Mouse (Mus musculus) MEL (cell line): ENCODE results near the gene Hck. TPM values are rescaled to one million over a fixed set of nuclear protein-coding genes. Genes with fewer than 3 reads are reported as not detected.

ENCODE experiments used
- DNase-seq: peaks from one replicate; pipeline ENCODE4 v3.0.0; 2011; ENCODE audit warnings: low read depth, low spot score
- H3K27ac ChIP-seq: 2 replicates; pipeline ENCODE4 v1.5.1; 2012; ENCODE audit warnings: low read depth, mild to moderate bottlenecking, control low read depth, low read length, moderate library complexity; ENCODE audit not compliant: control insufficient read depth
- H3K27me3 ChIP-seq, 2 experiments: fragments of 150-350 bp in 1 of 2; sonication (generic) in 1 of 2; 2 replicates each; pipeline ENCODE4 v1.6.1; 2012; ENCODE audit warnings: low read length in 2 of 2, mild to moderate bottlenecking in 2 of 2, improper control_type of control experiment in 1 of 2, moderate library complexity in 1 of 2; ENCODE audit not compliant: insufficient read depth in 2 of 2, control insufficient read depth in 1 of 2
- H3K36me3 ChIP-seq, 2 experiments: 2 replicates each; pipeline ENCODE4 v1.6.1; 2012 to 2014; ENCODE audit warnings: low read length in 2 of 2, improper control_type of control experiment in 1 of 2, inconsistent platforms in 1 of 2, mild to moderate bottlenecking in 1 of 2; ENCODE audit not compliant: insufficient read depth in 2 of 2, control insufficient read depth in 1 of 2
- H3K4me1 ChIP-seq, 2 experiments: fragments of 150-350 bp in 1 of 2; sonication (generic) in 1 of 2; 2 replicates each; pipeline ENCODE4 v1.6.1; 2012; ENCODE audit warnings: low read length in 2 of 2, improper control_type of control experiment in 1 of 2, mild to moderate bottlenecking in 1 of 2; ENCODE audit not compliant: insufficient read depth in 2 of 2, control insufficient read depth in 1 of 2
- H3K4me3 ChIP-seq, 2 experiments: fragments of 150-350 bp in 1 of 2; sonication (generic) in 1 of 2; 2 replicates each; pipeline ENCODE4 v1.5.1; 2012; ENCODE audit warnings: low read depth in 2 of 2, low read length in 2 of 2, mild to moderate bottlenecking in 2 of 2, moderate library complexity in 2 of 2, control low read depth in 1 of 2, improper control_type of control experiment in 1 of 2; ENCODE audit not compliant: control insufficient read depth in 1 of 2, insufficient read depth in 1 of 2
- H3K79me2 ChIP-seq: 2 replicates; pipeline ENCODE4 v1.6.1; 2012; ENCODE audit warnings: mild to moderate bottlenecking, low read length, moderate library complexity; ENCODE audit not compliant: control insufficient read depth, poor library complexity, insufficient read depth
- H3K9ac ChIP-seq: 2 replicates; pipeline ENCODE4 v1.6.1; 2012; ENCODE audit warnings: low read depth, mild to moderate bottlenecking, control low read depth, low read length, moderate library complexity; ENCODE audit not compliant: control insufficient read depth, poor library complexity, severe bottlenecking
- H3K9me3 ChIP-seq: fragments of 150-350 bp; sonication (generic); replicated peaks from 2 replicates; pipeline ENCODE4 v1.6.1; 2012; ENCODE audit warnings: mild to moderate bottlenecking, low read length, improper control_type of control experiment, moderate library complexity; ENCODE audit not compliant: insufficient read depth
- CHD2 ChIP-seq: IDR thresholded peaks from 2 replicates; pipeline ENCODE4 v1.6.1; 2011; ENCODE audit warnings: low read length, improper control_type of control experiment
- EP300 ChIP-seq, 2 experiments: IDR thresholded peaks; 2 replicates each; pipeline ENCODE4 v1.6.1; 2011; ENCODE audit warnings: improper control_type of control experiment in 2 of 2, low read length in 2 of 2, low read depth in 1 of 2, mild to moderate bottlenecking in 1 of 2
- JUND ChIP-seq: IDR thresholded peaks from 2 replicates; pipeline ENCODE4 v1.6.1; 2011; ENCODE audit warnings: low read depth, mild to moderate bottlenecking, improper control_type of control experiment, low read length
- MAFK ChIP-seq: IDR thresholded peaks from 2 replicates; pipeline ENCODE4 v1.6.1; 2011; ENCODE audit warnings: low read depth, mild to moderate bottlenecking, low read length, improper control_type of control experiment, borderline replicate concordance
- MEF2A ChIP-seq: IDR thresholded peaks from 2 replicates; pipeline ENCODE4 v1.6.1; 2014; ENCODE audit warnings: low read depth, mild to moderate bottlenecking, inconsistent platforms, low read length, improper control_type of control experiment; ENCODE audit not compliant: poor library complexity, insufficient replicate concordance, severe bottlenecking; ENCODE audit errors: extremely low read depth
- NELFE ChIP-seq: IDR thresholded peaks from 2 replicates; pipeline ENCODE4 v1.6.1; 2011; ENCODE audit warnings: low read depth, low read length, improper control_type of control experiment
- POLR2AphosphoS5 ChIP-seq: IDR thresholded peaks from 2 replicates; pipeline ENCODE4 v1.6.1; 2012; ENCODE audit warnings: low read depth, borderline replicate concordance, mild to moderate bottlenecking, inconsistent platforms, low read length, moderate library complexity, mixed read lengths
- TAL1 ChIP-seq: IDR thresholded peaks from 2 replicates; pipeline ENCODE4 v1.6.1; 2012; ENCODE audit warnings: mild to moderate bottlenecking, inconsistent platforms, low read length, moderate library complexity, mixed read lengths
- TBP ChIP-seq: IDR thresholded peaks from 2 replicates; pipeline ENCODE4 v1.8.0; 2011; ENCODE audit warnings: low read depth, low read length, improper control_type of control experiment
- TCF12 ChIP-seq: IDR thresholded peaks from 2 replicates; pipeline ENCODE4 v1.6.1; 2014; ENCODE audit warnings: low read depth, mild to moderate bottlenecking, inconsistent platforms, low read length, improper control_type of control experiment, moderate library complexity
- USF2 ChIP-seq, 2 experiments: IDR thresholded peaks; 2 replicates each; pipeline ENCODE4 v1.6.1; 2011 to 2012; ENCODE audit warnings: improper control_type of control experiment in 2 of 2, low read length in 2 of 2, borderline replicate concordance in 1 of 2, inconsistent platforms in 1 of 2, low read depth in 1 of 2, mild to moderate bottlenecking in 1 of 2; ENCODE audit not compliant: insufficient read depth in 1 of 2
- ZC3H11A ChIP-seq: IDR thresholded peaks from 2 replicates; pipeline ENCODE4 v1.6.1; 2012; ENCODE audit warnings: low read depth, mild to moderate bottlenecking, inconsistent platforms, low read length, improper control_type of control experiment
- ZKSCAN1 ChIP-seq: IDR thresholded peaks from 2 replicates; pipeline ENCODE4 v1.6.1; 2012; ENCODE audit warnings: low read depth, mild to moderate bottlenecking, inconsistent platforms, low read length, improper control_type of control experiment, moderate library complexity
- polyA plus RNA-seq, 2 experiments: library from polyadenylated mRNA; stranded (reverse) in 1 of 2; unstranded in 1 of 2; fragments of >175 nt in 1 of 2; fragments of >200 nt in 1 of 2; gene quantifications; 2 replicates each; pipeline versions ENCODE4 v1.2.1 to v1.2.4; 2012; ENCODE audit warnings: low replicate concordance in 2 of 2, low read depth in 1 of 2; ENCODE audit not compliant: insufficient read length in 2 of 2, insufficient read depth in 1 of 2, missing spikeins in 1 of 2
- total RNA-seq: library from RNA; depleted of rRNA; stranded (reverse); fragments of 300-350 nt; gene quantifications from 2 replicates; pipeline ENCODE4 v1.2.3, GENCODE M21; 2012; rRNA removed

Gene Hck
- total RNA-seq (not detected in 2 replicates), polyA plus RNA-seq (not detected)

- H3K9me3 ChIP-seq = no peaks in the 10 kb centered on the region
- peaks cover 8 to 14% of the 10 kb centered on the region in 2 experiments for H3K27me3 ChIP-seq
- H3K79me2 ChIP-seq = no peaks in the 10 kb centered on the region
- H3K9ac ChIP-seq = no peak within 1 kb of the TSS
- no peak for DNase-seq
- no peaks in the 10 kb centered on the region for H3K36me3 ChIP-seq
- H3K27ac ChIP-seq = no peak within 1 kb of the TSS
- H3K4me1 ChIP-seq = no peaks in the 10 kb centered on the region
- no peak within 1 kb of the TSS for H3K4me3 ChIP-seq
- no peak for TF ChIP-seq TAL1
- TF ChIP-seq MAFK = no peak
- TF ChIP-seq POLR2AphosphoS5 = no peak
- TF ChIP-seq MEF2A = no peak
- no peak for TF ChIP-seq EP300 (IDR thresholded peaks at IDR 0.05; ENCODE audit: low read depth in 1 of 2, low read length in 2 of 2)
- TF ChIP-seq TBP = no peak
- TF ChIP-seq JUND = no peak
These were observed at the start of gene Hck for GRCm38 (mm10) chr2:153108313-153109264. Gene Hck (plus strand): TSS chr2:153108468.

- Histone ChIP-seq H3K79me2 (no peaks in the 10 kb centered on the region), H3K9me3 (no peaks in the 10 kb centered on the region), H3K9ac (no peak overlapping the region), H3K36me3 (no peaks in the 10 kb centered on the region; a peak in 1 of 4 replicates), H3K27me3 (peaks cover 10 to 19% of the 10 kb centered on the region in 2 experiments), H3K4me3 (no peak overlapping the region), H3K27ac (no peak overlapping the region), H3K4me1 (peaks cover 0 to 10% of the 10 kb centered on the region in 2 experiments; a peak in 2 of 4 replicates)
- no peak for DNase-seq
- no peak for TF ChIP-seq NELFE
- no peak for TF ChIP-seq CHD2
- TF ChIP-seq TCF12 = no peak
- no peak for TF ChIP-seq ZC3H11A
- TF ChIP-seq ZKSCAN1 = no peak
- no peak for TF ChIP-seq MAFK
- no peak for TF ChIP-seq USF2 (IDR thresholded peaks at IDR 0.05; ENCODE audit: borderline replicate concordance in 1 of 2, insufficient read depth in 1 of 2, low read depth in 1 of 2, low read length in 2 of 2)
These were observed 48.1 kb upstream of the Hck start for GRCm38 (mm10) chr2:153060216-153060615.
